Mouse (Mus musculus): Measurements from ENCODE around the gene Nfkbil1.

Gene Nfkbil1

DNA sequence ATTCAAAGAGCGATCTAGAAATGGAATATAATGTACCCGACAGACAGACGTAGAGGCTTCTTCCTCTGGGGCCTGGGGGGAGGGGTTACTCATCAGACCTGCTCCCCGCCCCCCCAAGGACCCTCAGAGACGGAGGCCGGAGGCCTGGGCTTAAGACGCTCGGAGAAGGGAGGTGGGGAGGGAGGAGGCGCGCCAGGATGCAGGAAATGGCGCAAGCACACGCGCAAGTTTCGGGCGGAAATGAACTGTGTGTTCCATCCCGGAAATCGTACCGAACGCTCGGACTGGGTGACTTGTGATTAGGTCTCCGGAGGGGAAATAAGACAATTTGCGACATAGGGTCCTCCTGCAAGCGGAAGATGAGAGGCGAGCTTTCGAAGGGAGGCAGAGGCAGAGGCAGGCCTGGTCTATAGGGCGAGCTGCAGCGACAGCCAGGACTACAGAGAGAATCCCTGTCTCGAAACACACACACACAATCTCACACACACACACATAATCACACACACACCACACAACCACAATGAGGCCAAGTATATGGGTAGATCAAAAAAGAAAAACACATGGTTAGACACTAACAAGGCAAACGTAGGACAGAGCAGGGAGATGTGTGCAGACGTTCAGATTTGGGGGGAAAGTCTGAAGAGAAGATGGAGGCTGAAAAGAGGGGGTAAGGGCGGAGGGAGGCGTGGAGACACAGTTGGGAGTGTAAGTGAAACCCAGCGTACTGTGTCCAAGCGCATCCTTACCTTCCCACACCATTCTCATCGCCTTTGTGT lies at the start of gene Nfkbil1:
TSS of gene Nfkbil1 (minus strand) at position 179 of the 776 bp plus-strand sequence.
- DNase-seq: peak; percentile 89

DNA sequence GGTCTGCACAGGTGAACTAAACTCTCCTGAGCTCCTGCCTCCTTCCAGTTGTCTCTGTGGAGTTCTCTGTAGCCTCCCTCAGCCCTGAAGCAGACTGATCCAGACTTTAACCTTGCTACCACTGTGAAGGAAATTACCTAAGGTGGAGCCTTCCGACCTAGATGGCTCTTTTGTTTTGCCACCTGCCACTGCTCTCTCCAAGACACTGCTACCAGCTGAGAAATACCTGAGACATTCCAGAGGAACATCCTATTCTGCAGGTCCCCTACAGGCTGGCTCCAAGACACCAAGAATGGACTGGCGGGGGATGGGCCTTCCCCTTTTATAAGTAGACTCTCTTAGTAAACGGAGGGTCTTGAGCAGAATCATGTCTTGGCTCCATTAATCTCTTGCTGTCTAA lies 44.7 kb upstream of the Nfkbil1 start:
- DNase-seq: no peak

DNA sequence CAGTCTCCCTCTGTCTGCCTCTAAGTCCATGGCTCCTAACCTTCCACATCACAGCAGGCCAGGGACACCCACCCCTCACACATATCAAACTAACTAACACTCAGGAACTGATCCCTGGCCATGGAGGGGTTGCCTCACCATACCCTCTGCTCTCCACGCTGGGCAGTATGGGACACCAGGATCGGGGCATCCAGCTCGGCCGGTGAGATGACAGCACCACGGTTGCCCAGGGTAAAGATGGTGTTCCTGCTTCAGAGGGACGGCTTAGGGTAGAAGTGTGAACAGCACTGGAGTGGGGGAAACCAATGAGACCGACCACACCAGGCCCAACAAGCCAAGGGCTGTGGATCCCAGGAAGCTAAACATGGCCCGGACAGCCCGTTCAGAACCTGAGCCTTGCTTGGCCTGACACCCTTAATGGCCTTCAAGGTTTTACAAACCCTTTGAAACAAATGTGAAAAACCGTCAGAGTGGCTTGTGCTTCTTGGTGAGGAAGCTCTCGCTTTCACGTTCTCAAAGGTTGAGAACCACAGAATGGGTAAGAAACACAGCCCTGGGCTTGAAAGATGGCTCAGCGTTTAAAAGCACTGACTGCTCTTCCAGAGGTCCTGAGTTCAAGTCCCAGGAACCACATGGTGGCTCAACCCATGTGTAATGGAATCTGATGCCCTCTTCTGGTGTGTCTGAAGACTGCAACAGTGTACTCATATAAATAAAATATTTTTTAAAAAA lies 43.5 kb upstream of the Nfkbil1 start:
- DNase-seq: no peak

DNA sequence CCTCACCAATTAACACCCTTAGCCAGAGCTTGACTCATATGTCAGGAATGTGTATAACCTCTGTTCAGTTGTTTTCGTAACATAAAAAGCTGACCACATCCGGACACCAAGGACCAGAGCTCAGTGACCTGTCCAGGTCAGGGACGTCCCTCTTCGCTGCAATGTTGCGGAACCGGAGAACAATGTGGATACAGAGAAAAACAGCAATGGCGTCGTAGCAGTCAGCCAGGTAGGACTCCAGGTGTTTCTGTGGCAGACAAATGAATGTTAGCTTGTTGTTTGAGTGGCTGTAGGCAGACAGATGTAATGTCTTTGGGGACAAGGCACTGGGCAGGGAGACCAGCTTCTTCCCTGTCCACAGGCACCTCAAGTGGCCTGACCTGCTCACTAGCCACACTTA lies 42.5 kb upstream of the Nfkbil1 start:
- DNase-seq: no peak

DNA sequence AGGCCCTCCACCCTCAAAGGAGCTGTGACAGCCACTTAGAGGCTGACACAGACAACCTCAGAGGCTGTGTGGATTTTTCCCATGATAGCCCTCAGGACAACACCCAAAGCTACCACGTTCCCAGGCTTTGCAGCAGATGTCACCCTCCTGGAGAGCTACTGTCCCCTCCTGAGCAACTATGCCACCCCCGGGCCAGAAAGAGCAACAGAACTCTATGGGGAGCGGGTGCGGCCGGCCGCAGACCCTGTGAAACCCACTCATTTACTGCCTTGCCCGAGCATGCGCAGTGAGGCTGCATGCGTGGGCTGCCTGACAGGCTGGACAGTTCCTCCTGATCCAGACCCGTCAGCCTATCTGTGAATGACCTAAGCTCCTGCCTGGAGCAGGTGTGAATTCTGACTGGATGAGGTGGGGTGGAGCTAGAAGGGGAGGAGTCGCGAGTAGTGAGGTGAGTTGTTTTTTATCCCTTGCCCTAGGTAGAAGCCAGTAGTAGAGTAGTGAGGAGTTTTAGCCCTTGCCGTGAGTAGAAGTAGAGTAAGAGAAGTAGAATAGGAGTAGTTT lies 40.8 kb upstream of the Nfkbil1 start:
- no peak for DNase-seq

DNA sequence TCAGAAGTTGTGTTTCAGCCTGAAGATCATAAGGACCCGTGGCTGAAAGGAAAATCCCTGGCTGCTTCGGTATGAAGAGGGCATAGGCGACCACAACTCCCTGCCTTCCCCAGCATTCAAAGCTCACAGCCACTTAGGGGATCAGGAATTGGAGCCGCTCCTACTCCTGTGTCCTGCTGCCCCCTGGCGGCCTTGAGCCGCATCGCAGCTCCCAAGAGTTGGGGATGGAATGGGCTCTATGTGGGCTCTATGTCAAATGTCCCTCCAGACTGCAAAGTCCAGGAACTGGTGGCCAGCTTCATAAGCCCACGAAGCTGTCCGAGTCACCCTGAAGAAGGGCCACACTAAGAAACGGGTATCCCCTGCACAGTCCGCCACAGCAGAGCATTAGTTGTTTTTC lies 39.2 kb upstream of the Nfkbil1 start:
- DNase-seq: peak; percentile 87

DNA sequence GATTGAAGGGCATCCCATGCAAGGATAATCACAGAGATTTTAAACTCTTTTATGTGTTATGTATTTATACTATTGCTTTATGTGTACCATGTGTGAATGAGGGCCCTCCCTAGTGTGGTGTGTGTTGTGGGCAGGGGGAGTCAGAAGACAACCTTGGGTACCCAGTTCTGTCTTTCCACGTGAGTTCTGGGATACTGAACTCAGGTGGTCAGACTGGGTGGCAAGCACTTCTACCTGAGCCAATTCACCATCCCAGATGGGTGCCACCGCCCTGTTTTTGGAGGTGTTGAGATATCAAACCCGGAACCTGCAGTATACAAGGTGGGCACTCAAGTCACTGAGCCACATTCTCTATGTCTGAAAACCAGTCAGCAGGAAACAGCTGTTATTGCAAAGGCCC lies 36.7 kb upstream of the Nfkbil1 start:
- no peak for DNase-seq

DNA sequence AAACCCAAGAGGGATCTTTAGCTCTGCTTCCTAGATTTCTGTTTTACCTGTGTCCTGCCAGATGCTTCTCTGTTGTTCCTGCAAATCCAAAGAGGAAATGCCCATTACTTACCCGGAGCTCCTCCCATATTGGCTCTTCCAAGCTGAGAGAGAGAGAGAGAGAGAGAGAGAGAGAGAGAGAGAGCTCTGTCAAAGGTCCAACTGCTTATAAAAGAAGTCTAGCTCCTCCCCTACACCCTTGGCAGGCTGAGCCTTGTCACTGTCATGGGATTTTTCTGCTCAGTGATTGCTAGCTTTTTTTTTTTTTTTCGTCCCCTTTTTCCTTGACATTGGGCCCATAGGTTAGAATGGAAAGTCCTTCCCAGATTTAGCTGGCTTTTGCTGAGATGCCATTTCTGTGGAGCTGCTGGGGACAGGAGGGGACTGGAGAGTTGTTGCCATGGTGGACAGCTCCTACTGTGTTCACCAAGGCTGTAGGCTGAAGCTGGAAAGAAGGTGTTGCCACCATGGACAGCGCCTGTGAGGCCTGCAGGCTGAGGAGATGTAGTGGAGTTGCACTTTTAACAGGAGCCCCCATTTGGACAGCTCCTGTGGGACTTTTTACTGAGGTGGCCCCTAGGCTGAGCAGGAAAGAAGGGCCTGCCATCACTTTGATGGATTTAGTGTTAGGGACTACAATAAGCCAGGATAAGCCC lies 34.2 kb upstream of the Nfkbil1 start:
- peak; percentile 35 for DNase-seq

DNA sequence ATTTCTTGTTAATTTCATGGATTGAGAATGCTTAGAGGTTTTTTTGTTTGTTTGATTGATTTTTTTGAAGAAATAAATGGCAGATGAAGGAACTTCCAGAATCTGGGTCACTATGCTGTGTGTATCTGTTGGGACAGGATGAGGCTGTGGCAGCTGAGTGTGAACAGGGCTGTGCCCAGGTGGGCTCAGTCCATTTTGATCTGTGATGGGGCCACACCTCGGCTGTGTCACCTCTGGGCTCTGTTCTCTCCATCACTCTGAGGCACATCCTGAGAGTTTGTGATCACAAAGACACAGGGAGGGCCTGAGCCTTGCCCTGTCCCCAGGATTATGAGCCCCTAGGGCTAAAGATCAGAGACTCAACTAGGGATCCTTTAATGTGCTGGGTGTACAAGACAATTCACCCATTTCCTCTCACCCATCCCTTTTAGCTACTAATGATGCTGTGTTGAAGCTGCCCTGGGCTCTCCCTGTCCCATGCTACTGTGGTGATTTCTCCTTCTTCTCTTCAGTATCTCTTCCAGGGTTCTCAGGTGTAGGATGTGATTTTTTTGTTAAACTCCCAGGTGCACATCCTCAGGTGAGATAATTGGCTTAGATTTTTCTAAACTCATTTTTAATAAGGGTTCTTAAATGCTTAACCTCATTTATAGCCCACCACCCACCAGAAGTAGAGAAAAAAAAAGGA lies 32.0 kb upstream of the Nfkbil1 start:
- DNase-seq: no peak

DNA sequence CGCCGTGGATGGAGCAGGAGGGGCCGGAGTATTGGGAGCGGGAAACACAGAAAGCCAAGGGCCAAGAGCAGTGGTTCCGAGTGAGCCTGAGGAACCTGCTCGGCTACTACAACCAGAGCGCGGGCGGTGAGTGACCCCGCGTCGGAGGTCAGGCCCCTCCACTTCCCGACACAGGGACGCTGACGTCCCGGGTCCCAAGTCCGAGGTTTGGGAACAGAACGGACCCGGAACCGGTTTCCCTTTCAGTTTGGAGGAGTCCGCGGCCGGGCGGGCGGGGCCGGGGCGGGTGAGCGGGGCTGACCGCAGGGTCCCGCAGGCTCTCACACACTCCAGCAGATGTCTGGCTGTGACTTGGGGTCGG lies 27.9 kb upstream of the Nfkbil1 start:
- no peak for DNase-seq

DNA sequence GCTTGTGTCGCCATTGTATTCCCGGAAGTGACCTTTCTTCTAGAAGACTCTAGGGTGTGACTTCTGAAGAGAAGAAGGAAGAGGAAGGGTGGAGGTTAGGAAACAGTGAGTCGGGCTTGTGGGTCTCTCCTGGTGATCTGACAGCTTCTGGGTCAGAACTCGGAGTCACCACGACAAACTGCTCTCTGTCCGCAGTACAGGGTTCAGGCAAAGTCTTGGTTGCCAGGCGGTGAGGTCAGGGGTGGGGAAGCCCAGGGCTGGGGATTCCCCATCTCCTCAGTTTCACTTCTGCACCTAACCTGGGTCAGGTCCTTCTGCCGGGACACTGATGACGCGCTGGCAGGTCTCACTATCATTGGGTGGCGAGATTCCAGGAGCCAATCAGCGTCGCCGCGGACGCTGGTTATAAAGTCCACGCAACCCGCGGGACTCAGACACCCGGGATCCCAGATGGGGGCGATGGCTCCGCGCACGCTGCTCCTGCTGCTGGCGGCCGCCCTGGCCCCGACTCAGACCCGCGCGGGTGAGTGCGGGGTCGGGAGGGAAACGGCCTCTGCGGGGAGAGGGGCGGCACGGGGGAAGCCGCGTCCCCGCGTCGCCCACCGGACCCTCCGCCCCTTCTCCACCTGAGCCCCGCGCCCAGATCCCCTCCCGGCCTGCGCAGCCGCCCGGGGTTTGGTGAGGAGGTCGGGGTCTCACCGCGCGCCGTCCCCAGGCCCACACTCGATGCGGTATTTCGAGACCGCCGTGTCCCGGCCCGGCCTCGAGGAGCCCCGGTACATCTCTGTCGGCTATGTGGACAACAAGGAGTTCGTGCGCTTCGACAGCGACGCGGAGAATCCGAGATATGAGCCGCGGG lies 27.3 kb upstream of the Nfkbil1 start, which contains the start of gene H2-D1:
TSS of gene H2-D1 (plus strand) at position 67 of the 859 bp plus-strand sequence.
- DNase-seq: peak; percentile 99

DNA sequence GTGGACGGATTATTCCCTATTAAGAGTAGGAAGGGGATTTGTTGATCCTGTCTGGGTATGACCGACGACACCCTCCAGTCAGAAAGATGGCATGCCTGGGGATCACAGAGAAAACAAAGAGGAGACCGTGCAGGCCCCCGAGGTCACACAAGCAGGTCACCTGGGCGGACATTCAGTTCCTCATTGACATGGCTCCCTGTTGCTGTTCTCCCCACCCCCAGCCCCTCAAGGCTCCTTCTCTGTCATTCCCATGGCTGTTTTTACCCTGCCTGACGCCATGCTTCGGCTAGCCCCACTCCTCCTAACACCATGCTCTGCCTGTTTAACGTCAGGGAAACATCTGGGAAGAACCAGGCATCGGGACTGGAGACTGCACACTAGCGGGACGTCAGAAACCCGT lies 26.1 kb upstream of the Nfkbil1 start:
- DNase-seq: no peak

DNA sequence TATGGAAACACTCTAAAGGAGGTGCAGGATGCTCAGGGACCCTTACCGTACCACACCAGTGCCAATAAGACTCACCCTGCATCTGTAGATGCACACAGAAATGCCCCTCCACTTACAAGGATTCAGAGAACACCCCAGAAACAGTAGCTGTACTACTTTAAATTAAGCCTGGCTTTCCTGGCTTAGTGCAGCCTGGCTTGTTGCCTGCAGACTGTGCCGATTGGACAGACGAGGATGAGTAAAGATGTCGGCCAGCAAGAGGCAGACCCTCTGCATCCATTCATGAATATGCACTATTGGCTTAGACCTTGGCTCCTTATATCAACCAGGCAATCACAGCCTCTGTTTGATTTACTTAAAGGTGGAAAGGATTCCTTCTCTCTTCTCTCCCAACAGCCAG lies 24.0 kb upstream of the Nfkbil1 start:
- no peak for DNase-seq

DNA sequence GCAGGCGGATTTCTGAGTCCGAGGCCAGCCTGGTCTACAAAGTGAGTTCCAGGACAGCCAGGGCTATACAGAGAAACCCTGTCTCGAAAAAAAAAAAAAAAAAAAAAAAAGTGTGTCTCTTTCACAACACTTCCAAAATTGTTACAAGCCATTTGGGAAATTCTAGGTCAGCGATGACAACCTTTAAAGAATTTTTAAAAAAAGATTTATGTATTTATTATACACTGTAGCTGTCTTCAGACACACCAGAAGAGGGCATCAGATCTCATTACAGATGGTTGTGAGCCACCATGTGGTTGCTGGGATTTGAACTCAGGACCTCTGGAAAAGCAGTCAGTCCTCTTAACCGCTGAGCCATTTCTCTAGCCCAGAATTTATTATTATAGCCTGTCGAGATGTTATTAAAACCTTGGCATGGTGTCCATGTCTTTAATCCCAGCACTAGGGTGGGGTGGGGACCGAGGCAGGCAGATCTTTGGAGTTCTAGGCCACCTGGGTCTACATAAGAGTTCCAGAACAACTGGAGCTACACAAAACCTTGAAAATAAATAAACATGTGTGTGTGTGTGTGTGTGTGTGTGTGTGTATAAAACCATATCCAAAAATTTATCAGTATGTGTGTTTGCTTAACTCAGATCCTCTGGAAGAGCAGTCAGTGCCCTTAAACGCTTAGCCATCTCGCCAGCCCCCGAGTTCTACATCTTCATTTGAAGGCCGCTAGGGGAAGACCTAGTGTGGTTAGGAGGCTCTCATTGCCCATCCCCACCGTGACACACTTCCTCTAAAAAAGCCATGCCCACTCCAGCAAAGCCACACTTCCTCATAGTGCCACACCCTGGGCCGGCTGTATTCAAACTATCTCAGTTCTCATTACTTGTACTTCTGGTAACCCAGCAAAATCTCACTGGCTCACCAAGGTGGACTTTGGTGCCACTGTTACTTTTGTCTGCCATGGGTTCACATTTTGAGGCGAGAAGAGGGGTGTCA lies 23.2 kb upstream of the Nfkbil1 start:
- peak; percentile 48 for DNase-seq

DNA sequence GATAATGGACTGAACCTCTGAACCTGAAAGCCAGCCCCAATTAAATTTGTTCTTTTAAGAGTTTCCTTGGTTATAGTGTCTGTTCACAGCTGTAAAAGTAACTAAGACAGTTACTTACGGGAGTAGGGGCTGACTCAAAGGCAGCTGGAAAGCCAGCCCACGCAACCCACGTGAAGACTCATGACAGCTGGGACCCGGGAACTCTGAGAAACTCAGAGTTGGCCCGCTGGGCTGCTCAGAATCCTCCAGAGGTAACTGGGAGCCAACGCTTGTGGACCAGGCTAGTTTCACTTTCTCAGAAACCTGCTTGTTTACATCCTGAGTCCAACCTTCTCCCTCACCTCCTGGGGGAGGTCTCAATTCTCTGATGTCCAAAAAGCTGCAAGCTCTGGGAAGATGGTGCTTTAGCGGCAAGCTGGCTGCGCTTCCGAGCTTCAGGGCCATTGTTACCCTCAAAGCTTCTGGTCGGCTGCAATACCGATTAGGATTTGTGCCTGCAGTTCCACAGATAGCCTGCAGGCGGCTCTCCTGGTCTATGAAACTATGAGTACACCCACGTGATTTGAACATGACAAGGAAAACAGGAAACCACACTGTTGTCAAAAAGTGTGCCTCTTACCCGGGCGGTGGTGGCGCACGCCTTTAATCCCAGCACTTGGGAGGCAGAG lies 22.4 kb upstream of the Nfkbil1 start:
- DNase-seq: peak; percentile 96

DNA sequence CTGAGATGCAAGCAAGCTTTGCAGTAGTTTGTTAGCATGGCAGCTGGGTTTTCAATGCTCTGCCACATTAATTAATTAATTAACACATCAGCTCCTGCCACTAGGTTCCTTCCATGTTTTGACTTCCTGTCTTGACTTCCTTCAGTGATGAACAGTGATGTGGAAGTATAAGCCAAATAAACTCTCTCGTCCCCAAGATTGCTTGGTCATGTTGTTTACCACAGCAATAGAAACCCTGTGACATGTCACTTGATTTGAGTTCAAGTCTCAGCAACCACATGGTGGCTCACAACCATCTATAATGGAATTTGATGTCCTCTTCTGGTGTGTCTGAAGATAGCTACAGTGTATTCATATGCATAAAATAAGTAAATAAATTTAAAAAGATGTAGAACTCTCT lies 21.8 kb upstream of the Nfkbil1 start:
- DNase-seq: no peak

DNA sequence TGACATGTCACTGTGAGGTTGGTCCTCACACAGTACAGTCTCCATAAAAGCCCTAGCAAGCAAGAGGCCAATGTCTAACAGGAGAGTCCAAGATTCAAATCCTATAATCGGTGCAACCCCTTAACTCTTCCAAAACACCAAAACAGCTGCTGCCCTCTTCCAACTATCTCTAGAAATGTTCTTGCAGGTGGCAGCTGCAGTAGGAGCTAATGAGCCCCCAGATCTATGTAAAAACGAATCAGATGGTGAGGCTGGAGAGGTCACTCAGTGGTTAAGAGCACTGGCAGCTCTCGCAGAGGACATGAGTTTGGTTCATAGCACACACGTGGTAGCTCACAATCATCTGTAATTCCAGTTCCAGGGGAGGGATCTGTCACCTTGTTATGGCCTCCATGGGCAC lies 20.1 kb upstream of the Nfkbil1 start:
- DNase-seq: no peak

DNA sequence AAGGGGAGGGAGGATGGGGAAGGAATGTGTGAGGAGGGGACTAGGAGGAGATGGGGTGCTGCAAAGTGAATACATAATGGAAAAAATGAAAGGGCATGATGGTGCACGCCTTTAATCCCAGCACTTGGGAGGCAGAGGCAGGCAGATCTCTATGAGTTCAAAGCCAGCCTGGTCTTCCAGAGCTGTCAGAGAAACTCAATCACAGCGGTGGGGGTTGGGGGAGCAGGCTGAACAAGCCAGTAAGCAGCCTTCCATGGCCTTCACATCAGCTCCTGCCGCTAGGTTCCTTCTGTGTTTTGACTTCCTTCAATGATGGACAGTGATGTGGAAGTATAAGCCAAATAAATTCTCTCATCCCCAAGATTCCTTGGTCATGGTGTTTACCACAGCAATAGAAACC lies 19.7 kb upstream of the Nfkbil1 start:
- DNase-seq: no peak

DNA sequence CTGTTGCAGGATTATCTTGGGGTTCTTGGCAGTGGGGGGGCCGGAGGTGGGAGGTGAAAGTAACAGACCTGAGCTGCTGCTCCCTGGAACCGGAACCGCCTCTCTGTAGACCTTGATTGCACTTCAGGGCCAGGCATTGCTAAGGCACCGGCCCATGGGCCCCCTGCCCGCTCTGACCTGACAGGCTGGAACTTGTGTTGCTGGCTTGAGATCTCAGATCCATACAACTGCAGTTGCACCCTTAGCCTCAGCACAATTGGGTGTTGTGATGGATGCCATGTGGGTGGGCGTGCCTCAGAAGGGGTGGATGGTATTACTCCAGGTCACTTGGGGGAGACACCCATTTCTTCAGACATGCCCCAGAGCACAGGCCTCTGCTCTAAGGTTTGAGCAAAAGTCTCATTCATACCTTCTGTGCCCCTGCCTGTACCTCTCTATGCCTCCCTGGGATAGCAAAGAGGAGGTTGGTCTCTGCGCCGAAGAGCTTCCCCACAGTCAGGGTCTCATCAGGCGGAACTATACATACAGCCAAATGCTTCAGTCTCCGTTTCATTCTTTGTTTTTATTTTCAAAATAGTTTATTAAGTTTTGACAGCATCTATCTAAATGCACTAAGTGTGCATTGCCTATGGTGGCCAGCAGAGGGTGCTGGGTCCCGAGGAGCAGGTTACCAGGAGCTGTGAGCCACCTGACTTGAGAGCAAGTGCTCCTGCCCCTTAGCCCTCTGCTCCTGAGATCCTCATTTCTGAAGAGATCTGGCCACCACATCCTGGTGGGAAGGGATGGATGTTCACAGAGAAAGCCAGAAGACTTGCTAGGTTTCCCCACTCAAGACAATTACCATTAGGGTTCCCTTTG lies 18.9 kb upstream of the Nfkbil1 start:
- DNase-seq: peak; percentile 81

All from thymus, postnatal 25 days (tissue).